Mouse (Mus musculus) layer of hippocampus, adult 9-11 months (tissue): Measurements from ENCODE around the gene Olfr479.
"Not testable (repeated sequence)": the region's sequence is repeated elsewhere in the genome, so short reads cannot be mapped to it uniquely, and the experiment has no call there.

Experiments used
- DNase-seq: peaks from one replicate; pipeline ENCODE4 v3.0.0; 2022

Olfr479 gene

DNA sequence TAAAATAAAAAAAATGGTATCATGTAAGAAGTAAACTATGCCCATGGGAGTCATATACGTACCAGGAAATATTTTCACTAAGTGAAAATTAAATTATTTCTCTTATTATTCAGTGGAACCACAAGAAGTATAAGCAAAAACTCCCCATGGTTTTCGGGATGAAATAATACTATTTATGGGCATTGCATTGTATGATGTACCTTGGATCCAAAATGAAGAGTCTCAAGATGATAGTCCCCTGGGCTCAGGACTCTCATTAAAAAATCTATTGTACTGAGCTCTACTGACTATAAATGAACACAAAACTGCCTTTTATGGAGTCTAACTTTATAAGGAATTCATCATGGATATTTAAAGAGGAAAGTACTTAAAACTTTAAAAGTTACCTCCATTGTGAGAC lies at the start of gene Olfr479:
Gene Olfr479 (plus strand): TSS at position 301 of the 400 bp plus-strand sequence.
- DNase-seq = no peak

DNA sequence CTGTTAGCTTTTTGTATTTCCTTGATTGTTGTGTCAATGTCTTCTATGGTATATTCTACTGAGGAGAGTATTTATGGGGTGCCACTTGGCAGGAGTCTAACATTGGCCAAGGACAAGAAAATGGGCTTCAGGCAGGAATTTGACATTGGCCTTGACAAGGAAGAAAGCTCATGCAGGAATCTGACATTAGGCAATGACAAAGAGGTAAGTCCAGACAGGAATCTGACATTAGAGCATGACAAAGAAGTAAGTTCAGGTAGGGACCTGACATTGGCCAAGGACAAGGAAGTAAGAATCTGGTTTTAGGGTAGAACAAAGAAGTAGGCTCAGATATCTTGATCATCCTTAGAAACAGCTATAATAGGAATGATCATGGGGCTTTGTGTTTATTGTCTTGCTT lies 36.2 kb upstream of the Olfr479 start:
- not testable (repeated sequence) for DNase-seq

DNA sequence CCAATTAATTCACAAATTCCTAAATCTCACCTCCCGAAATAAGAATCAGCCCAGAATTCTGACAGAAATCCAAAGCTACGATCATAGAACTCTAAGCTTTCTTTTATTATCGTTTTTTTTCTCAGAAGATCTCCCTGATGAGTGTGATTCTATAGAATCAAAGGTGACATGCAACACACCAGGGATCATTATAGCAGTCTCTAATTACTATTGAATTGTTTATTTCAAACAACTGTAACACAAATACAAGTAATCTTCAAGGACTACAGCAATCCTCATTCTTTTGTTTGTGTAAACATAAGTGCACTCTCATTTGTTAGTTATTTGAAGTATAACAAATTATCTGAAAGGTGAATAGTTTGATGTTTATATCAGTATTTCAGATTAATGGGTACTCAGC lies 16.6 kb upstream of the Olfr479 start, which contains the start of gene Olfr478:
Gene Olfr478 (minus strand): TSS at position 101 of the 400 bp plus-strand sequence.
- DNase-seq = no peak

DNA sequence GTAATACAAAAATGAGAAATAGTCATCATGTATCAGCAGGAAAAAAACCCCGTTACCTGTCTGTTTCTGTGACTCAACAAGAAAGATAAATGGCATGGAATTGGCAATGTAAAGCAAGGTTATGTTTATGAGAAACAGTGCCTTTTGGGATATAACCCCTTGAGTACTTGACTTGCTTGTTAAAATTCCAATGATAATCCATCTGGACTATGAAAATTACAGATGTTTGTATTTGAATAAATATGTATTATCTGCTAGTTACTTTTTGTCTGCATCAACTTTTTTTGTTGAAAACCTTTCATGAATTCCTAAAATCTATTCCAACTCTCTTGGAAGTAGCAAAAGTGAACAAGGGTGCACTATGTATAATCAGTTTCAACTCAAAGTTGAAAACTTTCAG lies 16.8 kb downstream of the Olfr479 start, which contains the start of gene Olfr480:
Gene Olfr480 (minus strand): TSS at position 101 of the 400 bp plus-strand sequence.
- DNase-seq = no peak

DNA sequence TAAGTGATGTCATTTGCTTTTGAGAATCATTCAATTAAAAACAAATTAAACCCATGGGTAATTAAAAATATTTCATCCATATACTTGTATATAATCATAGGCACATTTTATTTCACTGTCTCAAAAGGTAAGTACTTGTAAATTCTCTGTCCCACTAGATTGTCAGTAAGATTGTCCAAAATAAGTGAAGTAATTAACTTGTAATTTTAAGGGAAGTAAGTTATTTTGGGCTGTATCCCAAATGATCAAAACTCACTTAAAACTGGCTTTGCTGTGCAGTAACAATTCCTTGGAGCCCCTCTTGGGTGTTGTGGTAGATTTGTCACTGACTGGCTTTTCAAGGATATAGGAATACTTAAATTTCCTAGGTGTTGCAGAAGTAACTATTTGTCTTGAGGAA lies 29.1 kb downstream of the Olfr479 start, which contains the start of gene Olfr481:
Gene Olfr481 (plus strand): TSS at position 301 of the 400 bp plus-strand sequence.
- DNase-seq = no peak

DNA sequence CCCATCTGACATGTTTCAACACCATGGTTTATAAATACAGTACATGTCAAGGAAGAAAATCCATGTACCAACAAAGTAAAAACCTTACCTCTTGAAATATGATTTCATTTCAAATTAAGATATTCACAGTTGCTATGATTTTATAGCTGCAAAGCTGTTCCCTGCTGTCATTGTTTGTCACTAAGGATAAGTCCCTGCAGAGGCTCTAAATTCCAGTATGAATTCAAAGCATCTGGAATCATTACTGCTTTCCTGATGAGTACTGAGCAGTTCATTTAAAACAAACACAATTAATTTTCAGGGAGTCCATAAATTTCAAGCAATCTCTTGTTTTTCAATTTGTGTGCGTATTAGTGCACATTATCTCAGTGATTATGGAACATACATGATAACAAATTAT lies 47.0 kb downstream of the Olfr479 start, which contains the start of gene Olfr482:
Gene Olfr482 (minus strand): TSS at position 101 of the 400 bp plus-strand sequence.
- no peak for DNase-seq

DNA sequence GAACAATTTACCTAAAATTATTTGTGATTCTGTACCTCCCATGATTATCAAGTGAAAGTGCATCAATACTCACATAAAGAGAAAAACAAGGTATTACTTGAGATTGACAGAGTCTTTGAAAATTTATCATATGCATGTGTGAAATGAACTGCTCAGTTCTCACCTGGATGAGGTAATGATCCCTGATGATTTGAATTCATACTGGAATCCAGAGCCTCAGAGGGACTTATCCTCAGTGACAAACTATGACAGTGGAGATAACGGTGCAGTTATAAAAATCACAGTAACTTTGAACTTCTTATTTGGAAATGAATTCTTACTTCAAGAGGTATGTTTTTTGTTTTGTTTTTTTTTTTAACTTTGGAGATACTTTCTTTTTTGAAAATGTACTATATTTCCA lies 50.1 kb downstream of the Olfr479 start, which contains the start of gene Olfr483:
Gene Olfr483 (plus strand): TSS at position 301 of the 400 bp plus-strand sequence.
- no peak for DNase-seq
